ENCODE assay signal across 11 mouse cellular contexts in the genomic region with DNA sequence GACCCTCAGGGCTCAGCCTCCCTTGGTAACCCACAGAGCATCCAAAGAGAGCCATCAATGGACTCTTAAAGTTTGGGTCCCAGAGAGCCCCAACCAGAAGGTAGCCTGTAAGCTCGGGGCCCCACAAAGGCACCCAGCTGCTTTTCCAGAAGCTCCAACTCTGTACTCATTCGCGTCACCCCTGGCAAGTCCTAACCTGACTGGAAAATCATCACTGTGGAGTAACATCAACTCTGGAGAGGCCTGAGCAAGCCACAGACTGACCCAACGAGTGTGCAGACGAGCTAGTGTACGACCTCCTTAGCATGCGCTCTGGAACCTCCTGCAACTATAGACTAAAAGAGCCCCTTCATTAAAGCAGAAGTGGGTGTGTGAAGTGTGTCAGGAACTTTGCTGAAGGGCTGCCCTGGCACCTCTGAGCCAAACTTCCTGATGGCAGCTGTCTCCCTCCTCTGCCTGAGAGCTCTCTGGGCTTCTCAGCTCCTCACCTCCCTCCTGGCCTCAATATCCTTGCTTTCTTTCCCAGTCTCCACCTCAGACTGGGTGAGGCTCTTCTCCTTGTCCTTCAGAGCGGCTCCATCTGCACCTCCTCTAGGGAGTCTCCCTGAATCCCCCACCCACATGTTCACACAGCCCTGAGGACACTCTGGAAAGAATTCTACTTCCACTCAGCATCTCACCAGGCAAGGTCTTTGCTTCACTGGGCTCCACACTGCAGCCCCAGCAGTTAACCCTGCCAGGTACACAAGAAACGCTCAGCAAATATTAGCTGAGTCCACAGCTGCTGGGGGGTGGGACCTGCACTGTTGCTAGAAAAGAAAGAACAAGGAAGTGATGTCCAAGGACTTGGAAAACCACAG. TPM values are rescaled to one million over a fixed set of nuclear protein-coding genes. Genes with fewer than 3 reads are reported as not detected.
A peak's percentile ranks its signal among the peaks of the same experiment; 100 is the strongest.
DNase-seq lines count a peak whose midpoint lies in the region; ATAC-seq and TF ChIP-seq lines count a peak whose summit lies in the region.
"Had no signal": no experiment of that assay in that cellular context is flagged by ENCODE, and none has a peak within 500 bp of the region (broad histone marks: within the 10 kb centered on the region; RNA-seq: fewer than 3 reads in every experiment).

No protein-coding gene starts in this region.

- TF ChIP-seq POLR2A in liver, adult 2 months (IDR thresholded peaks at IDR 0.05; ENCODE audit: extremely low read depth, insufficient read depth, low read length) = no peak

- no peak overlapping the region for H3K4me3 ChIP-seq in liver, adult 2 months (ENCODE audit: insufficient read depth, low read depth, low read length)
- H3K4me3 ChIP-seq in liver, embryonic 12.5 days = no peak overlapping the region
- no peak overlapping the region for H3K4me3 ChIP-seq in embryonic facial prominence, embryonic 15.5 days (replicated peaks)
- H3K4me3 ChIP-seq in stomach, embryonic 14.5 days (ENCODE audit: low read depth, low read length) = no peak overlapping the region
- no peak overlapping the region for H3K4me3 ChIP-seq in midbrain, embryonic 10.5 days
- H3K4me3 ChIP-seq: erythroblast, embryonic 14.5 days had no signal

- no peaks in the 10 kb centered on the region for H3K4me1 ChIP-seq in liver, adult 2 months (ENCODE audit: control insufficient read depth, insufficient read depth, low read length)
- peaks cover 11% of the 10 kb centered on the region for H3K4me1 ChIP-seq in liver, embryonic 12.5 days
- peaks cover 28% of the 10 kb centered on the region for H3K4me1 ChIP-seq in embryonic facial prominence, embryonic 15.5 days
- peaks cover 16% of the 10 kb centered on the region for H3K4me1 ChIP-seq in stomach, embryonic 14.5 days (ENCODE audit: control insufficient read depth, insufficient read depth, low read length)
- H3K4me1 ChIP-seq in midbrain, embryonic 10.5 days = peaks cover 63% of the 10 kb centered on the region

- ATAC-seq in liver, embryonic 12.5 days = no peak
- ATAC-seq in embryonic facial prominence, embryonic 15.5 days (ENCODE audit: insufficient number of reproducible peaks, low FRiP score, low TSS enrichment, low read depth) = peak; percentile 41; the same call in 1 of the 2 replicates
- peak; percentile 83 for ATAC-seq in stomach, embryonic 14.5 days (ENCODE audit: insufficient number of reproducible peaks, insufficient read depth, low FRiP score, low read depth)
- ATAC-seq: hindbrain, embryonic 16.5 days had no signal

- no peak overlapping the region for H3K9ac ChIP-seq in liver, adult 2 months (ENCODE audit: low read depth, low read length)
- H3K9ac ChIP-seq in liver, embryonic 12.5 days = no peak overlapping the region
- no peak overlapping the region for H3K9ac ChIP-seq in embryonic facial prominence, embryonic 15.5 days
- no peak overlapping the region for H3K9ac ChIP-seq in stomach, embryonic 14.5 days (replicated peaks; ENCODE audit: low read depth, low read length)

- H3K4me2 ChIP-seq in liver, embryonic 12.5 days = no peak overlapping the region
- H3K4me2 ChIP-seq in embryonic facial prominence, embryonic 15.5 days (replicated peaks) = no peak overlapping the region
- no peak overlapping the region; the same call in 1 of the 2 replicates for H3K4me2 ChIP-seq in stomach, embryonic 14.5 days (replicated peaks; ENCODE audit: low read depth, low read length)

- WGBS in liver, adult 2 months = 65% methylated on average over 9 of the region's 9 CpGs
- WGBS in liver, embryonic 12.5 days (ENCODE audit: insufficient replicate concordance) = 56% methylated on average over 9 of the region's 9 CpGs
- WGBS in embryonic facial prominence, embryonic 15.5 days = 67% methylated on average over 9 of the region's 9 CpGs
- 62% methylated on average over 9 of the region's 9 CpGs for WGBS in stomach, embryonic 14.5 days
- 89% methylated on average over 9 of the region's 9 CpGs for WGBS in midbrain, embryonic 10.5 days

- TF ChIP-seq CTCF in liver, adult 2 months (IDR thresholded peaks at IDR 0.05; ENCODE audit: low read depth, low read length) = no peak

- H3K36me3 ChIP-seq in liver, adult 2 months (ENCODE audit: control insufficient read depth, insufficient read depth, low read length) = no peaks in the 10 kb centered on the region
- no peaks in the 10 kb centered on the region for H3K36me3 ChIP-seq in liver, embryonic 12.5 days
- H3K36me3 ChIP-seq in embryonic facial prominence, embryonic 15.5 days = no peaks in the 10 kb centered on the region
- no peaks in the 10 kb centered on the region for H3K36me3 ChIP-seq in stomach, embryonic 14.5 days (ENCODE audit: control insufficient read depth, insufficient read depth, low read length)
- H3K36me3 ChIP-seq in midbrain, embryonic 10.5 days = no peaks in the 10 kb centered on the region

- no peaks in the 10 kb centered on the region for H3K9me3 ChIP-seq in liver, embryonic 12.5 days (replicated peaks)
- no peaks in the 10 kb centered on the region for H3K9me3 ChIP-seq in embryonic facial prominence, embryonic 15.5 days (replicated peaks)
- H3K9me3 ChIP-seq in stomach, embryonic 14.5 days (ENCODE audit: control insufficient read depth, low read depth, low read length) = no peaks in the 10 kb centered on the region
- no peaks in the 10 kb centered on the region for H3K9me3 ChIP-seq in midbrain, embryonic 10.5 days (replicated peaks)

- no peak overlapping the region for H3K27ac ChIP-seq in liver, adult 2 months (replicated peaks; ENCODE audit: insufficient read depth, low read depth, low read length)
- H3K27ac ChIP-seq in liver, embryonic 12.5 days = no peak overlapping the region
- H3K27ac ChIP-seq in embryonic facial prominence, embryonic 15.5 days (replicated peaks) = peak overlapping the region; percentile 56
- H3K27ac ChIP-seq in stomach, embryonic 14.5 days (ENCODE audit: low read length) = peak overlapping the region; percentile 84
- H3K27ac ChIP-seq in midbrain, embryonic 10.5 days (replicated peaks) = no peak overlapping the region

- DNase-seq in liver, adult 2 months (ENCODE audit: extremely low read depth, low read depth, low spot score) = peak; percentile 3
- DNase-seq in lung, adult 18-20 months = peak; percentile 88 to 92
- no peak for DNase-seq in midbrain, embryonic 10.5 days (ENCODE audit: low spot score)
- DNase-seq in layer of hippocampus, adult 18-20 months (ENCODE audit: low spot score in 2 of 2) = no peak
- DNase-seq: cerebellum, postnatal 25 days; gastrocnemius, postnatal 10 days had no signal

- no peaks in the 10 kb centered on the region for H3K27me3 ChIP-seq in liver, adult 2 months (ENCODE audit: control insufficient read depth, insufficient read depth, low read length)
- peaks cover 9% of the 10 kb centered on the region for H3K27me3 ChIP-seq in liver, embryonic 12.5 days (replicated peaks)
- H3K27me3 ChIP-seq in embryonic facial prominence, embryonic 15.5 days = no peaks in the 10 kb centered on the region
- no peaks in the 10 kb centered on the region for H3K27me3 ChIP-seq in stomach, embryonic 14.5 days (ENCODE audit: control insufficient read depth, insufficient read depth, low read length)
- peaks cover 32% of the 10 kb centered on the region for H3K27me3 ChIP-seq in midbrain, embryonic 10.5 days (ENCODE audit: low read depth, poor library complexity, severe bottlenecking)

- H3K79me2 ChIP-seq in liver, adult 2 months (ENCODE audit: control insufficient read depth, insufficient read depth, low read length) = no peaks in the 10 kb centered on the region

RNA-seq across cellular contexts. Expression of gene Sorcs2, which starts 8.0 kb away (rescaled TPM):
- 0.07 and 0.09 TPM in 2 replicates for total RNA-seq in liver, adult 2 months (2014; rRNA removed)
- 0.10 and 0.12 TPM in 2 replicates for polyA plus RNA-seq in liver, adult 2 months (2012; rRNA removed)
- polyA plus RNA-seq in liver, embryonic 12.5 days (2016; fragmentation: Nextera tagmentation; extraction: Ambion mirVana) = 1.2 and 1.6 TPM in 2 replicates
- polyA plus RNA-seq in embryonic facial prominence, embryonic 15.5 days (2015; fragmentation: Nextera tagmentation; extraction: Ambion mirVana) = 25.3 and 26.2 TPM in 2 replicates
- 14.5 and 16.0 TPM in 2 replicates for polyA plus RNA-seq in stomach, embryonic 14.5 days (2014; fragmentation: Nextera tagmentation; extraction: Ambion mirVana)
- 9.0 and 10.8 TPM in 2 replicates for polyA plus RNA-seq in midbrain, embryonic 10.5 days (2016; fragmentation: Nextera tagmentation; extraction: Ambion mirVana)
- total RNA-seq in layer of hippocampus, adult 18-20 months (2021) = 10 to 100 TPM; 41.0 to 49.9 TPM
- polyA plus RNA-seq: erythroblast, embryonic 14.5 days had no signal

Comparison
In these comparisons a context has a peak if more than half of its experiments do, and no peak if none do; other contexts are left out.
1. DNase-seq: peak in liver, adult 2 months (single experiment) and lung, adult 18-20 months (2 of 2); none in midbrain, embryonic 10.5 days (single experiment) and layer of hippocampus, adult 18-20 months (0 of 2).
2. H3K27ac ChIP-seq: peak in embryonic facial prominence, embryonic 15.5 days (single experiment) and stomach, embryonic 14.5 days (single experiment); none in liver, adult 2 months (single experiment), liver, embryonic 12.5 days (single experiment) and midbrain, embryonic 10.5 days (single experiment).